Mouse (Mus musculus): ENCODE results near the gene Dhx16. TPM values are rescaled to one million over a fixed set of nuclear protein-coding genes. Genes with fewer than 3 reads are reported as not detected.
A peak's percentile ranks its signal among the peaks of the same experiment; 100 is the strongest.

Gene Dhx16
- polyA plus RNA-seq, 1 experiment from 2014 or later, result 38.3 TPM

DNA sequence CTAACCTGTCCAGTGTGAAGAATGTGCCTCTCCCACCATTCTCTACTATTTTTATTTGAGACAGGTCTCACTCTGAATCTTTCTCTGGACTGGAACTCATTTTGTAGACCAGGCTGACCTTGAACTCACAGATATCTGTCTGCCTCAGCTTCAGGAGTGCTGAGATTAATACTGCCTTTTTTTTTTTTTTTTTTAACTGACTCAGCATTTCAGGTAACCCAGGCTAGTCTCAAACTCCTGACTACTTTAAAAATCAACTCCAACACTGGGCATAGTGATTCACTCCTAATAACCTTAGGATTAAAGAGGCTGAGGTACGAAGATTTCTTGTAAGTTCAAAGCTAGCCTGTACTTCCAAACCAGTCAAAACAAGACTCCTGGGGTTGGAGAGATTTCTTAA lies 26.0 kb downstream of the Dhx16 start:
- Histone ChIP-seq H3K4me2 (ENCODE audit: low read depth, low read length) (no peak overlapping the region), H3K27me3 (replicated peaks; ENCODE audit: control insufficient read depth, insufficient read depth, low read length) (no peaks in the 10 kb centered on the region)

DNA sequence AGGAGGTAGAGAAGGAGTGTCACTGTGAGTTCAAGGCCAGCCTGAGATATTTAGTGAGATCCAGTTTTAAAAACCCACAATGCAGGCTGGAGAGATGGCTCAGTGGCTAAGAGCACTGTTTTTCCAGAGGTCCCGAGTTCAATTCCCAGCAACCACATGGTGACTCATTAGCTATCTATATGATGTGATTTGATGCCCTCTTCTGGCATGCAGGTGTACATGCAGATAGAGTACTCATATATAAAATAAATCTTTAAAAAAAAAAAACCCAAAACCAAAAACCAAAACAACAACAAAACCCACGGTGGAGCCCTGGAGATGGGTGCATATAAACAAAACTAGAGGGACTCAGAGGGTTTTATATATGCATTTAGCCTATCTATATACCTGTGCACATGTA lies 28.0 kb downstream of the Dhx16 start:
- Histone ChIP-seq H3K9ac (ENCODE audit: low read depth, low read length) (no peak overlapping the region), H3K4me3 (ENCODE audit: low read length) (no peak overlapping the region), H3K36me3 (ENCODE audit: control insufficient read depth, insufficient read depth, low read length) (peaks cover 9% of the 10 kb centered on the region), H3K9me3 (ENCODE audit: control insufficient read depth, low read length) (no peaks in the 10 kb centered on the region), H3K27ac (ENCODE audit: low read length) (no peak overlapping the region), H3K4me1 (ENCODE audit: control insufficient read depth, insufficient read depth, low read length) (peaks cover 8% of the 10 kb centered on the region), H3K27me3 (replicated peaks; ENCODE audit: control insufficient read depth, insufficient read depth, low read length) (no peaks in the 10 kb centered on the region), H3K4me2 (ENCODE audit: low read depth, low read length) (no peak overlapping the region)
- ATAC-seq, result no peak
- WGBS, result 80% methylated on average over 2 of the region's 2 CpGs

More for the DNA sequence above, 26.0 kb downstream of the Dhx16 start:
- peaks cover 3% of the 10 kb centered on the region for H3K36me3 ChIP-seq (ENCODE audit: control insufficient read depth, insufficient read depth, low read length)
- H3K27ac ChIP-seq (ENCODE audit: low read length), result no peak overlapping the region
- ATAC-seq, result no peak
- H3K4me1 ChIP-seq (ENCODE audit: control insufficient read depth, insufficient read depth, low read length), result peaks cover 8% of the 10 kb centered on the region
- no peak overlapping the region for H3K4me3 ChIP-seq (ENCODE audit: low read length)
- no peak overlapping the region for H3K9ac ChIP-seq (ENCODE audit: low read depth, low read length)
- 96% methylated on average over 1 of the region's 1 CpGs for WGBS
- no peaks in the 10 kb centered on the region for H3K9me3 ChIP-seq (ENCODE audit: control insufficient read depth, low read length)

DNA sequence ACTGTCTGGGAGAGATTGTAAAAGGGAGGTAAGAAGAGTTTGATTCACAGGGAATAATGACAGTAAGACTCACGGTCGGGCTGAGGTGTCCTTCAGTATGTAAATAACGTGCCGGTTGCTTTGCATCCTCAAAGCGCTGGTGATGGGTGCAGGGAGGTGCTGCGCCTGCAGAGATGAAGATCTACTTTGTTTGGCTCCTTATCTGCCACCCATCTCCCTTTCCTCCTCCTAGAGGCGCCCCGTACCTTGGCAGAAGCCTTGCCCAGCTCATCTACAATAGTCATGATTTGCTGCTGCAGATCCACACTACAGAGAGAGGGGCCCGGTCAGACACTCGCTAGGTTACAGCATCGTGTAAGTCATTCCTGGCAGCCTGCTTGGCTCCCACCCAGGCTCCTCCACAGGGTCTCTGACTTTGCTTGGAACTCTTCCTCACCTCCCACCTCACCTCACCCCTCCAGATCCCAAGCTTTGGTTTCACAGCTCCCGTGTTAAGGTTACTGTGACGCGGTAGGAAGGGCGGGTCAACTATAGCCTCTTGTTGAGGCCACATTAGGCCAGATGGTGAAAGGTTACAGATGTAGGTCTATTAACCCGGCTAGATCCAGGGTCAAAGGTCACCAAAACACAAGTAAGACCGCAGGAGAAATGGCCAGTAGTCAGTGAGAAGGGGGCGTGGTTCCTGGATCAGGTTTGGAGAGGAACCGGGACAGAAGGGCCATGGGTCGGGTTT lies 29.7 kb downstream of the Dhx16 start:
- WGBS, result 12% methylated on average over 20 of the region's 20 CpGs
- H3K27me3 ChIP-seq (replicated peaks; ENCODE audit: control insufficient read depth, insufficient read depth, low read length), result no peaks in the 10 kb centered on the region
- H3K4me3 ChIP-seq (ENCODE audit: low read length), result peak overlapping the region; percentile 77
- peaks cover 8% of the 10 kb centered on the region for H3K4me1 ChIP-seq (ENCODE audit: control insufficient read depth, insufficient read depth, low read length)
- H3K27ac ChIP-seq (ENCODE audit: low read length), result peak overlapping the region; percentile 65
- H3K9me3 ChIP-seq (ENCODE audit: control insufficient read depth, low read length), result no peaks in the 10 kb centered on the region
- peaks cover 14% of the 10 kb centered on the region for H3K36me3 ChIP-seq (ENCODE audit: control insufficient read depth, insufficient read depth, low read length)
- peak; percentile 66 for ATAC-seq
- peak overlapping the region; percentile 88 for H3K4me2 ChIP-seq (ENCODE audit: low read depth, low read length)
- H3K9ac ChIP-seq (ENCODE audit: low read depth, low read length), result peak overlapping the region; percentile 73

DNA sequence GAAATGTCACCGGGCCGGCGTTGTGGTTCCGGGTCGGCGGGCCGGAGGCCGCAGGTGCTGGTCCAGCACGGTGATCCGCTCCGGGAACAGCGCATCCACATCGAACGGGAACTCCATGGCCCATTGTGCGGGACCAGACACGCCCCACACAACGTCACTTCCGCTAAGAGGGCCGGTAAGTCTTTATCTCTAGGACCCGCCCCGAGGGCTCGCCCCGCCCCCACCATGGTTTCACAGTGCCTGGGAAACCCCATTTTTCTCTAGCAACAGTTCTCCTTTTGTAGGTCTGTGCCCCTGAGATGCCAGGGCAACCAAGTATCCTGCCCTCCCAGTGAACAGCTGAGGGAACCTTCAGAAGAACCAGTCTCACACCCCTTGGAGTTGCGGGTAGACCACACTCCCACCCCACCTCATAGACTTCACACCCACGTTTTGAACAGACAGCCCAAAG lies 30.3 kb downstream of the Dhx16 start, which contains the start of gene Atat1:
Atat1 (minus strand) TSS at position 157 of the 451 bp plus-strand sequence.
- Histone ChIP-seq H3K4me2 (ENCODE audit: low read depth, low read length) (peak within 1 kb of the TSS; percentile 88), H3K27ac (ENCODE audit: low read length) (peak within 1 kb of the TSS; percentile 79), H3K4me3 (ENCODE audit: low read length) (peak within 1 kb of the TSS; percentile 77), H3K27me3 (replicated peaks; ENCODE audit: control insufficient read depth, insufficient read depth, low read length) (no peaks in the 10 kb centered on the region), H3K36me3 (ENCODE audit: control insufficient read depth, insufficient read depth, low read length) (peaks cover 14% of the 10 kb centered on the region), H3K9ac (ENCODE audit: low read depth, low read length) (peak within 1 kb of the TSS; percentile 73), H3K9me3 (ENCODE audit: control insufficient read depth, low read length) (no peaks in the 10 kb centered on the region), H3K4me1 (ENCODE audit: control insufficient read depth, insufficient read depth, low read length) (peaks cover 8% of the 10 kb centered on the region)
- ATAC-seq, result peak; percentile 87
- 3% methylated on average over 25 of the region's 25 CpGs for WGBS

DNA sequence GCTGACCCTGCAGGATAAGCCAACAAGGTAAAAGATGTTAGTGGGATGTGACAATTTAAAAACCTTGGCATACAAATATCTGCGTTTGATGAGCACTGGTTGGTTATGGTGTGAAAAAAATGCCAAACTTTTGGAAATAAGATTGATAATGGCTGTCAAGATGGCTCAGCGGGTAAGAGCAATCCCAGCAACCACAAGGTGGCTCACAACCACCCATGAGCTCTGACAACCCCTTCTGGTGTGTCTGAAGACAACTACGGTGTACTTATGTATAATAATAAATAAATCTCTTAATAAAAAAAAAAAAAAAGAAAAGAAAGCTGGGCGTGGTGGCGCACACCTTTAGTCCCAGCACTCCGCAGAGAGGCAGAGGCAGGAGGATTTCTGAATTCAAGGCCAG lies 35.4 kb downstream of the Dhx16 start:
- Histone ChIP-seq H3K4me2 (ENCODE audit: low read depth, low read length) (peak overlapping the region; percentile 83), H3K36me3 (ENCODE audit: control insufficient read depth, insufficient read depth, low read length) (peaks cover 11% of the 10 kb centered on the region), H3K4me3 (ENCODE audit: low read length) (peak overlapping the region; percentile 75), H3K9me3 (ENCODE audit: control insufficient read depth, low read length) (no peaks in the 10 kb centered on the region), H3K9ac (ENCODE audit: low read depth, low read length) (peak overlapping the region; percentile 91), H3K4me1 (ENCODE audit: control insufficient read depth, insufficient read depth, low read length) (peaks cover 11% of the 10 kb centered on the region), H3K27me3 (replicated peaks; ENCODE audit: control insufficient read depth, insufficient read depth, low read length) (no peaks in the 10 kb centered on the region), H3K27ac (ENCODE audit: low read length) (peak overlapping the region; percentile 93; the same call in 1 of the 2 replicates)
- 78% methylated on average over 6 of the region's 6 CpGs for WGBS
- ATAC-seq, result no peak

DNA sequence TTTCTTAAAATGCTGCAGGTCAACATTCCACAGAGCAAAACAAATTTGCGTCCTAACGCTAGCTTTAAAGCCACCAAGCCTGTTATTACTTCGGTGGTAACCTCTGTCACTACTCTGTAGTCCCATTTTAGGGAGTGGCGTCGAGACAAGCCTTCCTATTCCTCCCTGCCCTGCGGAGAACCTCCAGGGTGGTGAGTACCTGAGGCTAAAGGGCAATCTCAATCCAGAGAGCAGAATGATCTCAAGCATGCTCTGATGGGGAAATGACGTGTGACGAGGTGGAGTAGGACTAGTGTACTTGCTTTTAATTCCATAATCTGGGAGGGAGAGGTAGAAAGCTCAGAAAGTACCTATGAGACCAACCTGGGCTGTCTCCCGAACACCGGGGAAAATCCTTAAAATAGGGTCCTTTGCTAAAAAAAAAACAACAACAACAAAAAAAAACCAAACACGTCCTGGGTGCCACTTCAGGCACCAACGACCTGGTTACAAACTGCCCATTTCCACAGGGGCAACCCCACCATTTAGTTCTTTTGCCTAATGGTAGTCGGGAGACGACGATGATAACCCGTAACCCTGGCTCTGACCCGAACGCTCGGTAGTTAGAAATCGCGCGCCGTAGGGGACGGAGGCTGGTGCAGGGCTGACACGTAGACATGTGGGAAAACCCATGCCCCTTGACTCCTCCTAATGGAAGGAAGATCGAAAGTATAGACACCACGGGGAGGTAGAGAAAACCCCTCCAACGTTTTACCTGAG lies 36.1 kb downstream of the Dhx16 start:
- H3K4me2 ChIP-seq (ENCODE audit: low read depth, low read length), result peak overlapping the region; percentile 83
- 2% methylated on average over 28 of the region's 28 CpGs for WGBS
- no peaks in the 10 kb centered on the region for H3K9me3 ChIP-seq (ENCODE audit: control insufficient read depth, low read length)
- peak overlapping the region; percentile 93 for H3K27ac ChIP-seq (ENCODE audit: low read length)
- H3K9ac ChIP-seq (ENCODE audit: low read depth, low read length), result peak overlapping the region; percentile 91
- H3K36me3 ChIP-seq (ENCODE audit: control insufficient read depth, insufficient read depth, low read length), result peaks cover 11% of the 10 kb centered on the region
- no peaks in the 10 kb centered on the region for H3K27me3 ChIP-seq (replicated peaks; ENCODE audit: control insufficient read depth, insufficient read depth, low read length)
- peak; percentile 16 for ATAC-seq
- peak overlapping the region; percentile 75 for H3K4me3 ChIP-seq (ENCODE audit: low read length)
- H3K4me1 ChIP-seq (ENCODE audit: control insufficient read depth, insufficient read depth, low read length), result peaks cover 19% of the 10 kb centered on the region

DNA sequence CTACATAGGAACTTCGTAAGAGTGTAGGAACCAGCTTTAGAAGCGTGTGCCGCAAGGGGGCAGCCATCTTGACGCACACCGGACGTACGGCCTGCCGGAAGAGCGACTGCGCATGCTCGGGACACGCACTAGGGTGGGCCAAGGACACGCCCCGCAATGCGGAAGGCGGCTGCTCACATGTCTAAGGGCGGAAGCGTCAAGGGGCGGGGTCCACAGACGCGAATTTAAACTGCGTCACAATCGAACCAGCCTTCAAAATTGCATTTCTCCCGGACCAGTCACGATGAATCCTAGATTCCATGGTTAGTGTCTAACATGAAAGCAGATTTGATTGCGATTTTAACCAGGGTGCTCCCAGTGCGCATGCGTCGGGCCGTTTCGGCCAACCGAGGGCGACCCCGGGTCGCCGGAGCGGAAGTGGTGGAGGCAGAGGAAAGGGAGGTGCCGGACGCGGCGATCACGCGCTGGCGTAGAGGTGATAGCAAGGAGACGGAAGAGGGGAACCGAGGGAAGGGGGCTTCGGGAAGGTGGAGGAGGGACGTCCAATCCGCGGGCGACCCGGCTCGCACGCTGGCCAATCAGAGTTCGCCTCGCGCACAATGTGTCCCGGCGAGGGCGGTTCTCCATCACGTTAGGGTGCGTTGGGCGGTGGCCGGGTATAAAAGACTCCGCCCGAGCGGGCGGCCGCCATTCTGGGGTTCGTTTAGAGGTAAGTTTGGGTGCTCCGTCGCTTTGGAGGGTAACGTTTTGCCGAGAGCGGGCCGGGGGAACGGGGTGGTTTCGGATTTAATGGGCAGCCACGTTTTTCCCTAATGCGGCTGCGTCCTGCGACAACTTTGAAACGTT lies 36.9 kb downstream of the Dhx16 start, which contains the start of the genes Mrps18b and Ppp1r10:
Mrps18b (minus strand) TSS at position 93 of the 846 bp plus-strand sequence.
Ppp1r10 (plus strand) TSS at position 138 of the 846 bp plus-strand sequence.
- Histone ChIP-seq H3K9me3 (ENCODE audit: control insufficient read depth, low read length) (no peaks in the 10 kb centered on the region), H3K4me3 (ENCODE audit: low read length) (peak within 1 kb of the TSS; percentile 75), H3K27me3 (replicated peaks; ENCODE audit: control insufficient read depth, insufficient read depth, low read length) (no peaks in the 10 kb centered on the region), H3K4me1 (ENCODE audit: control insufficient read depth, insufficient read depth, low read length) (peaks cover 24% of the 10 kb centered on the region), H3K36me3 (ENCODE audit: control insufficient read depth, insufficient read depth, low read length) (peaks cover 5% of the 10 kb centered on the region), H3K27ac (ENCODE audit: low read length) (peak within 1 kb of the TSS; percentile 96), H3K4me2 (ENCODE audit: low read depth, low read length) (peak within 1 kb of the TSS; percentile 83), H3K9ac (ENCODE audit: low read depth, low read length) (peak within 1 kb of the TSS; percentile 91)
- peak; percentile 94 for ATAC-seq
- under 1% methylated on average over 82 of the region's 83 CpGs for WGBS

DNA sequence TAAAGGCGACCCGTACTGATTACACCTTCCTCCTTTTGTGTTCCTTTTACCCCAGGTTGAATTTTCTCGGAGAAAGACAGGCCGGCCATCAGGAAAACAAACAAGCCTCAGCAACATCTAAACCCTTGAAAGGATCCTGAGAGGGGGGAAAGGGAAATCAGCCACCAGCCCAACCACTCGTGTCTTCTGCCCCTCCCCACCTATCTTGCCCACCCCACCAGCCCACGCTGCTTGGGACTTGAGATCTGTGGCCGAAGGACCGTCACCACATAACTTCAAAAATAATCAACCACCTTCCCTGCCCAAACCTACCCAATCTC lies 37.5 kb downstream of the Dhx16 start:
- 0% methylated on average over 8 of the region's 8 CpGs for WGBS
- no peak for ATAC-seq
- peaks cover 5% of the 10 kb centered on the region for H3K36me3 ChIP-seq (ENCODE audit: control insufficient read depth, insufficient read depth, low read length)
- peak overlapping the region; percentile 71 for H3K4me2 ChIP-seq (ENCODE audit: low read depth, low read length)
- H3K27me3 ChIP-seq (replicated peaks; ENCODE audit: control insufficient read depth, insufficient read depth, low read length), result no peaks in the 10 kb centered on the region
- H3K4me1 ChIP-seq (ENCODE audit: control insufficient read depth, insufficient read depth, low read length), result peaks cover 26% of the 10 kb centered on the region
- H3K9ac ChIP-seq (ENCODE audit: low read depth, low read length), result peak overlapping the region; percentile 91
- H3K9me3 ChIP-seq (ENCODE audit: control insufficient read depth, low read length), result no peaks in the 10 kb centered on the region
- H3K27ac ChIP-seq (ENCODE audit: low read length), result peak overlapping the region; percentile 96
- peak overlapping the region; percentile 75 for H3K4me3 ChIP-seq (ENCODE audit: low read length)
